Mouse (Mus musculus): Measurements from ENCODE around the gene Rpl18. TPM values are rescaled to one million over a fixed set of nuclear protein-coding genes. Genes with fewer than 3 reads are reported as not detected.
A peak's percentile ranks its signal among the peaks of the same experiment; 100 is the strongest.

Gene Rpl18
- polyA plus RNA-seq, 1 experiment from 2014 or later: 1,034 TPM

- Histone ChIP-seq H3K27ac (no peak overlapping the region), H3K9me3 (no peaks in the 10 kb centered on the region), H3K36me3 (no peaks in the 10 kb centered on the region), H3K27me3 (peaks cover 24% of the 10 kb centered on the region), H3K9ac (no peak overlapping the region), H3K4me2 (peak overlapping the region; percentile 92; the same call in 1 of the 2 replicates), H3K4me1 (peaks cover 46% of the 10 kb centered on the region), H3K4me3 (0 out of 2 replicates have a peak overlapping the region, but pooled peaks have one; percentile 47)
- ATAC-seq (ENCODE audit: insufficient number of reproducible peaks, low FRiP score, low TSS enrichment, low read depth): no peak
- WGBS: 87% methylated on average over 11 of the region's 11 CpGs
These were observed 13.7 kb upstream of the Rpl18 start for GRCm38 (mm10) chr7:45701607-45702006.

- no peak overlapping the region for H3K27ac ChIP-seq
- H3K4me2 ChIP-seq: no peak overlapping the region
- no peak overlapping the region for H3K4me3 ChIP-seq
- WGBS: 87% methylated on average over 11 of the region's 11 CpGs
- H3K36me3 ChIP-seq: no peaks in the 10 kb centered on the region
- no peak for ATAC-seq (ENCODE audit: insufficient number of reproducible peaks, low FRiP score, low TSS enrichment, low read depth)
- no peaks in the 10 kb centered on the region for H3K9me3 ChIP-seq
- no peak overlapping the region for H3K9ac ChIP-seq
- peaks cover 53% of the 10 kb centered on the region for H3K4me1 ChIP-seq
- H3K27me3 ChIP-seq: peaks cover 24% of the 10 kb centered on the region
These were observed 12.9 kb upstream of the Rpl18 start for GRCm38 (mm10) chr7:45702316-45702715.

GRCm38 (mm10) chr7:45702809-45703520 is 12.3 kb upstream of the Rpl18 start:
- Histone ChIP-seq H3K27ac (no peak overlapping the region), H3K4me2 (no peak overlapping the region), H3K4me3 (no peak overlapping the region), H3K27me3 (peaks cover 24% of the 10 kb centered on the region), H3K36me3 (no peaks in the 10 kb centered on the region), H3K9me3 (no peaks in the 10 kb centered on the region), H3K4me1 (peaks cover 60% of the 10 kb centered on the region), H3K9ac (no peak overlapping the region)
- WGBS: 89% methylated on average over 17 of the region's 17 CpGs
- ATAC-seq (ENCODE audit: insufficient number of reproducible peaks, low FRiP score, low TSS enrichment, low read depth): no peak

GRCm38 (mm10) chr7:45703521-45704033 is 11.7 kb upstream of the Rpl18 start:
- peaks cover 66% of the 10 kb centered on the region for H3K4me1 ChIP-seq
- H3K9me3 ChIP-seq: no peaks in the 10 kb centered on the region
- no peak overlapping the region for H3K9ac ChIP-seq
- WGBS: 38% methylated on average over 12 of the region's 12 CpGs
- H3K4me2 ChIP-seq: peak overlapping the region; percentile 98
- peak overlapping the region; percentile 63 for H3K4me3 ChIP-seq
- peaks cover 21% of the 10 kb centered on the region for H3K27me3 ChIP-seq
- no peaks in the 10 kb centered on the region for H3K36me3 ChIP-seq
- peak overlapping the region; percentile 85 for H3K27ac ChIP-seq
- no peak for ATAC-seq (ENCODE audit: insufficient number of reproducible peaks, low FRiP score, low TSS enrichment, low read depth)

GRCm38 (mm10) chr7:45704046-45704559 is 11.2 kb upstream of the Rpl18 start:
- ATAC-seq (ENCODE audit: insufficient number of reproducible peaks, low FRiP score, low TSS enrichment, low read depth): peak; percentile 30; the same call in 1 of the 2 replicates

GRCm38 (mm10) chr7:45704730-45705442 is 10.4 kb upstream of the Rpl18 start, which contains the start of gene Dbp:
Gene Dbp, plus strand, starts transcription at chr7:45705088.
- peaks cover 7% of the 10 kb centered on the region for H3K36me3 ChIP-seq
- H3K9ac ChIP-seq: peak within 1 kb of the TSS; percentile 75
- peak within 1 kb of the TSS; percentile 98 for H3K4me2 ChIP-seq
- H3K27ac ChIP-seq: peak within 1 kb of the TSS; percentile 91
- ATAC-seq (ENCODE audit: insufficient number of reproducible peaks, low FRiP score, low TSS enrichment, low read depth): peak; percentile 93
- peaks cover 63% of the 10 kb centered on the region for H3K4me1 ChIP-seq
- peak within 1 kb of the TSS; percentile 63 for H3K4me3 ChIP-seq
- H3K27me3 ChIP-seq: peaks cover 8% of the 10 kb centered on the region
- no peaks in the 10 kb centered on the region for H3K9me3 ChIP-seq
- WGBS: under 1% methylated on average over 36 of the region's 36 CpGs

More at GRCm38 (mm10) chr7:45704046-45704559, 11.2 kb upstream of the Rpl18 start:
- H3K27me3 ChIP-seq: peaks cover 16% of the 10 kb centered on the region
- peak overlapping the region; percentile 98 for H3K4me2 ChIP-seq
- H3K4me1 ChIP-seq: peaks cover 71% of the 10 kb centered on the region
- peak overlapping the region; percentile 85 for H3K27ac ChIP-seq
- no peak overlapping the region for H3K9ac ChIP-seq
- H3K36me3 ChIP-seq: no peaks in the 10 kb centered on the region
- WGBS: under 1% methylated on average over 13 of the region's 13 CpGs
- no peaks in the 10 kb centered on the region for H3K9me3 ChIP-seq
- peak overlapping the region; percentile 63 for H3K4me3 ChIP-seq

- Histone ChIP-seq H3K36me3 (peaks cover 12% of the 10 kb centered on the region), H3K27ac (peak overlapping the region; percentile 91), H3K4me1 (peaks cover 58% of the 10 kb centered on the region), H3K9ac (peak overlapping the region; percentile 75; the same call in 1 of the 2 replicates), H3K27me3 (peaks cover 2% of the 10 kb centered on the region), H3K4me3 (peak overlapping the region; percentile 63), H3K4me2 (peak overlapping the region; percentile 98), H3K9me3 (no peaks in the 10 kb centered on the region)
- ATAC-seq (ENCODE audit: insufficient number of reproducible peaks, low FRiP score, low TSS enrichment, low read depth): no peak
- WGBS: 0% methylated on average over 21 of the region's 21 CpGs
These were observed 9.8 kb upstream of the Rpl18 start for GRCm38 (mm10) chr7:45705443-45705864.

GRCm38 (mm10) chr7:45705873-45706281 is 9.4 kb upstream of the Rpl18 start:
- WGBS: 3% methylated on average over 7 of the region's 7 CpGs

GRCm38 (mm10) chr7:45706721-45707241 is 8.5 kb upstream of the Rpl18 start:
- peaks cover 25% of the 10 kb centered on the region for H3K36me3 ChIP-seq
- H3K4me3 ChIP-seq: peak overlapping the region; percentile 63
- no peak for ATAC-seq (ENCODE audit: insufficient number of reproducible peaks, low FRiP score, low TSS enrichment, low read depth)
- 1% methylated on average over 39 of the region's 45 CpGs for WGBS
- peak overlapping the region; percentile 91 for H3K27ac ChIP-seq
- H3K27me3 ChIP-seq: no peaks in the 10 kb centered on the region
- H3K9ac ChIP-seq: peak overlapping the region; percentile 75
- H3K4me2 ChIP-seq: peak overlapping the region; percentile 98
- H3K9me3 ChIP-seq: no peaks in the 10 kb centered on the region
- peaks cover 48% of the 10 kb centered on the region for H3K4me1 ChIP-seq

More at GRCm38 (mm10) chr7:45705873-45706281, 9.4 kb upstream of the Rpl18 start:
- peaks cover 16% of the 10 kb centered on the region for H3K36me3 ChIP-seq
- peak overlapping the region; percentile 91 for H3K27ac ChIP-seq
- no peak for ATAC-seq (ENCODE audit: insufficient number of reproducible peaks, low FRiP score, low TSS enrichment, low read depth)
- H3K9ac ChIP-seq: peak overlapping the region; percentile 75
- H3K27me3 ChIP-seq: no peaks in the 10 kb centered on the region
- H3K4me1 ChIP-seq: peaks cover 55% of the 10 kb centered on the region
- H3K4me3 ChIP-seq: peak overlapping the region; percentile 63
- peak overlapping the region; percentile 98 for H3K4me2 ChIP-seq
- no peaks in the 10 kb centered on the region for H3K9me3 ChIP-seq

GRCm38 (mm10) chr7:45707375-45707967 is 7.8 kb upstream of the Rpl18 start:
- H3K9ac ChIP-seq: no peak overlapping the region
- H3K36me3 ChIP-seq: peaks cover 32% of the 10 kb centered on the region
- H3K4me2 ChIP-seq: peak overlapping the region; percentile 98
- H3K9me3 ChIP-seq: no peaks in the 10 kb centered on the region
- WGBS: under 1% methylated on average over 27 of the region's 27 CpGs
- ATAC-seq (ENCODE audit: insufficient number of reproducible peaks, low FRiP score, low TSS enrichment, low read depth): no peak
- H3K4me1 ChIP-seq: peaks cover 51% of the 10 kb centered on the region
- peak overlapping the region; percentile 91 for H3K27ac ChIP-seq
- peak overlapping the region; percentile 63 for H3K4me3 ChIP-seq
- H3K27me3 ChIP-seq: no peaks in the 10 kb centered on the region

GRCm38 (mm10) chr7:45708221-45708761 is 7.0 kb upstream of the Rpl18 start:
- Histone ChIP-seq H3K36me3 (peaks cover 40% of the 10 kb centered on the region), H3K9me3 (no peaks in the 10 kb centered on the region), H3K4me2 (peak overlapping the region; percentile 98), H3K27ac (peak overlapping the region; percentile 91; the same call in 1 of the 2 replicates), H3K9ac (no peak overlapping the region), H3K27me3 (no peaks in the 10 kb centered on the region), H3K4me3 (peak overlapping the region; percentile 63; the same call in 1 of the 2 replicates), H3K4me1 (peaks cover 56% of the 10 kb centered on the region)
- 24% methylated on average over 13 of the region's 13 CpGs for WGBS
- no peak for ATAC-seq (ENCODE audit: insufficient number of reproducible peaks, low FRiP score, low TSS enrichment, low read depth)
